Mouse (Mus musculus): Measurements from ENCODE around the gene Rnf11. TPM values are rescaled to one million over a fixed set of nuclear protein-coding genes. Genes with fewer than 3 reads are reported as not detected.

Rnf11 gene
- polyA plus RNA-seq (2016; fragmentation: Nextera tagmentation; extraction: Ambion mirVana) = 44.3 and 45.9 TPM in 2 replicates

GRCm38 (mm10) chr4:109484621-109485020 is at the start of gene Rnf11:
Rnf11 (minus strand) TSS chr4:109484728.
- ATAC-seq (ENCODE audit: insufficient number of reproducible peaks, insufficient read depth, low FRiP score, low TSS enrichment, low read depth) = no peak
- Histone ChIP-seq H3K27ac (no peak within 1 kb of the TSS), H3K4me3 (replicated peaks) (no peak within 1 kb of the TSS), H3K9ac (replicated peaks) (no peak within 1 kb of the TSS), H3K27me3 (no peaks in the 10 kb centered on the region), H3K36me3 (no peaks in the 10 kb centered on the region), H3K9me3 (no peaks in the 10 kb centered on the region), H3K4me1 (replicated peaks) (no peaks in the 10 kb centered on the region), H3K4me2 (no peak within 1 kb of the TSS)
- WGBS = 84% methylated on average over 3 of the region's 3 CpGs

GRCm38 (mm10) chr4:109531111-109531510 is 46.6 kb upstream of the Rnf11 start, which contains the start of gene 4930522H14Rik:
4930522H14Rik (minus strand) TSS chr4:109531297.
- Histone ChIP-seq H3K27ac (no peak within 1 kb of the TSS), H3K4me1 (replicated peaks) (no peaks in the 10 kb centered on the region), H3K27me3 (no peaks in the 10 kb centered on the region), H3K4me3 (replicated peaks) (no peak within 1 kb of the TSS), H3K36me3 (no peaks in the 10 kb centered on the region), H3K9me3 (no peaks in the 10 kb centered on the region), H3K4me2 (no peak within 1 kb of the TSS), H3K9ac (replicated peaks) (no peak within 1 kb of the TSS)
- WGBS = 94% methylated on average over 2 of the region's 2 CpGs
- ATAC-seq (ENCODE audit: insufficient number of reproducible peaks, insufficient read depth, low FRiP score, low TSS enrichment, low read depth) = no peak

GRCm38 (mm10) chr4:109530245-109530816 is 45.8 kb upstream of the Rnf11 start:
- no peaks in the 10 kb centered on the region for H3K27me3 ChIP-seq

GRCm38 (mm10) chr4:109504885-109505284 is 20.4 kb upstream of the Rnf11 start:
- Histone ChIP-seq H3K27me3 (no peaks in the 10 kb centered on the region), H3K36me3 (no peaks in the 10 kb centered on the region), H3K9me3 (no peaks in the 10 kb centered on the region), H3K4me2 (no peak overlapping the region), H3K4me3 (replicated peaks) (no peak overlapping the region), H3K9ac (replicated peaks) (no peak overlapping the region), H3K4me1 (replicated peaks) (no peaks in the 10 kb centered on the region), H3K27ac (no peak overlapping the region)
- WGBS = 10% methylated on average over 5 of the region's 5 CpGs
- ATAC-seq (ENCODE audit: insufficient number of reproducible peaks, insufficient read depth, low FRiP score, low TSS enrichment, low read depth) = no peak; the same call in 1 of the 2 replicates

More at GRCm38 (mm10) chr4:109530245-109530816, 45.8 kb upstream of the Rnf11 start:
- H3K36me3 ChIP-seq = no peaks in the 10 kb centered on the region
- WGBS = 79% methylated on average over 15 of the region's 15 CpGs
- no peak overlapping the region for H3K27ac ChIP-seq
- no peak overlapping the region for H3K9ac ChIP-seq (replicated peaks)
- H3K9me3 ChIP-seq = no peaks in the 10 kb centered on the region
- H3K4me2 ChIP-seq = no peak overlapping the region
- H3K4me1 ChIP-seq (replicated peaks) = no peaks in the 10 kb centered on the region
- ATAC-seq (ENCODE audit: insufficient number of reproducible peaks, insufficient read depth, low FRiP score, low TSS enrichment, low read depth) = no peak
- H3K4me3 ChIP-seq (replicated peaks) = no peak overlapping the region

- Histone ChIP-seq H3K4me2 (no peak overlapping the region), H3K27me3 (no peaks in the 10 kb centered on the region), H3K36me3 (no peaks in the 10 kb centered on the region), H3K4me1 (replicated peaks) (no peaks in the 10 kb centered on the region; the same call in 1 of the 2 replicates), H3K27ac (no peak overlapping the region), H3K4me3 (replicated peaks) (no peak overlapping the region), H3K9me3 (no peaks in the 10 kb centered on the region), H3K9ac (replicated peaks) (no peak overlapping the region)
- ATAC-seq (ENCODE audit: insufficient number of reproducible peaks, insufficient read depth, low FRiP score, low TSS enrichment, low read depth) = no peak
- 49% methylated on average over 11 of the region's 11 CpGs for WGBS
Observed at GRCm38 (mm10) chr4:109498476-109498875, 13.9 kb upstream of the Rnf11 start.

- H3K4me2 ChIP-seq = no peak overlapping the region
- H3K9me3 ChIP-seq = no peaks in the 10 kb centered on the region
- H3K36me3 ChIP-seq = no peaks in the 10 kb centered on the region
- ATAC-seq (ENCODE audit: insufficient number of reproducible peaks, insufficient read depth, low FRiP score, low TSS enrichment, low read depth) = no peak
- H3K9ac ChIP-seq (replicated peaks) = no peak overlapping the region
- H3K4me3 ChIP-seq (replicated peaks) = no peak overlapping the region
- H3K27me3 ChIP-seq = no peaks in the 10 kb centered on the region
- no peak overlapping the region for H3K27ac ChIP-seq
- H3K4me1 ChIP-seq (replicated peaks) = no peaks in the 10 kb centered on the region; the same call in 1 of the 2 replicates
Observed at GRCm38 (mm10) chr4:109493581-109493980, 9.1 kb upstream of the Rnf11 start.

GRCm38 (mm10) chr4:109488812-109489211 is 4.3 kb upstream of the Rnf11 start:
- Histone ChIP-seq H3K36me3 (no peaks in the 10 kb centered on the region), H3K4me3 (replicated peaks) (no peak overlapping the region), H3K4me2 (no peak overlapping the region), H3K4me1 (replicated peaks) (no peaks in the 10 kb centered on the region), H3K27ac (no peak overlapping the region), H3K27me3 (no peaks in the 10 kb centered on the region), H3K9ac (replicated peaks) (no peak overlapping the region), H3K9me3 (no peaks in the 10 kb centered on the region)
- ATAC-seq (ENCODE audit: insufficient number of reproducible peaks, insufficient read depth, low FRiP score, low TSS enrichment, low read depth) = no peak
- WGBS = 81% methylated on average over 1 of the region's 1 CpGs

- ATAC-seq (ENCODE audit: insufficient number of reproducible peaks, insufficient read depth, low FRiP score, low TSS enrichment, low read depth) = no peak
- H3K4me3 ChIP-seq (replicated peaks) = no peak overlapping the region
- 85% methylated on average over 1 of the region's 1 CpGs for WGBS
Observed at GRCm38 (mm10) chr4:109482701-109483100, 1.8 kb downstream of the Rnf11 start.

GRCm38 (mm10) chr4:109481424-109481823 is 3.1 kb downstream of the Rnf11 start:
- H3K4me1 ChIP-seq (replicated peaks) = no peaks in the 10 kb centered on the region
- ATAC-seq (ENCODE audit: insufficient number of reproducible peaks, insufficient read depth, low FRiP score, low TSS enrichment, low read depth) = no peak
- 81% methylated on average over 2 of the region's 2 CpGs for WGBS
- H3K9ac ChIP-seq (replicated peaks) = no peak overlapping the region
- H3K27me3 ChIP-seq = no peaks in the 10 kb centered on the region
- no peaks in the 10 kb centered on the region for H3K36me3 ChIP-seq
- no peak overlapping the region for H3K27ac ChIP-seq
- H3K9me3 ChIP-seq = no peaks in the 10 kb centered on the region
- no peak overlapping the region for H3K4me2 ChIP-seq
- no peak overlapping the region for H3K4me3 ChIP-seq (replicated peaks)

More at GRCm38 (mm10) chr4:109482701-109483100, 1.8 kb downstream of the Rnf11 start:
- Histone ChIP-seq H3K27me3 (no peaks in the 10 kb centered on the region), H3K4me2 (no peak overlapping the region), H3K4me1 (replicated peaks) (no peaks in the 10 kb centered on the region), H3K9ac (replicated peaks) (no peak overlapping the region), H3K36me3 (no peaks in the 10 kb centered on the region), H3K27ac (no peak overlapping the region), H3K9me3 (no peaks in the 10 kb centered on the region)

- Histone ChIP-seq H3K27me3 (no peaks in the 10 kb centered on the region), H3K4me2 (no peak overlapping the region), H3K9me3 (no peaks in the 10 kb centered on the region), H3K36me3 (peaks cover 6% of the 10 kb centered on the region; the same call in 1 of the 2 replicates), H3K9ac (replicated peaks) (no peak overlapping the region), H3K4me3 (replicated peaks) (no peak overlapping the region), H3K27ac (no peak overlapping the region), H3K4me1 (replicated peaks) (peaks cover 8% of the 10 kb centered on the region)
- no peak for ATAC-seq (ENCODE audit: insufficient number of reproducible peaks, insufficient read depth, low FRiP score, low TSS enrichment, low read depth)
- 90% methylated on average over 3 of the region's 3 CpGs for WGBS
Observed at GRCm38 (mm10) chr4:109477454-109477853, 7.1 kb downstream of the Rnf11 start.

GRCm38 (mm10) chr4:109476554-109477014 is 7.9 kb downstream of the Rnf11 start:
- peak overlapping the region; percentile 96 for H3K27ac ChIP-seq
- WGBS = under 1% methylated on average over 37 of the region's 39 CpGs
- peak overlapping the region; percentile 91 for H3K4me3 ChIP-seq (replicated peaks)
- peaks cover 8% of the 10 kb centered on the region for H3K4me1 ChIP-seq (replicated peaks)
- no peaks in the 10 kb centered on the region for H3K27me3 ChIP-seq
- ATAC-seq (ENCODE audit: insufficient number of reproducible peaks, insufficient read depth, low FRiP score, low TSS enrichment, low read depth) = peak; percentile 98
- H3K9ac ChIP-seq (replicated peaks) = peak overlapping the region; percentile 97
- no peaks in the 10 kb centered on the region for H3K9me3 ChIP-seq
- peak overlapping the region; percentile 75 for H3K4me2 ChIP-seq
- H3K36me3 ChIP-seq = peaks cover 15% of the 10 kb centered on the region; the same call in 1 of the 2 replicates

Measured in limb, embryonic 12.5 days (tissue).